In genomic region chr3:84283524-84283923, GRCm38 (mm10) we compare ENCODE assay signal across 14 mouse cellular contexts. TPM values are rescaled to one million over a fixed set of nuclear protein-coding genes. Genes with fewer than 3 reads are reported as not detected.
A peak's percentile ranks its signal among the peaks of the same experiment; 100 is the strongest.
DNase-seq lines count a peak whose midpoint lies in the region; ATAC-seq lines count a peak whose summit lies in the region.
"Had no signal": no experiment of that assay in that cellular context is flagged by ENCODE, and none has a peak within 500 bp of the region (broad histone marks: within the 10 kb centered on the region; RNA-seq: fewer than 3 reads in every experiment).

No protein-coding gene starts in this region.

- peak overlapping the region; percentile 31 to 62; a peak in 3 of 4 replicates for H3K27ac ChIP-seq in heart, embryonic 14.5 days (replicated peaks in 1 of 2; ENCODE audit: control insufficient read depth in 1 of 2, insufficient read depth in 1 of 2, low read depth in 2 of 2, low read length in 2 of 2)
- H3K27ac ChIP-seq in midbrain, embryonic 14.5 days (replicated peaks; ENCODE audit: low read depth, low read length) = no peak overlapping the region
- no peak overlapping the region for H3K27ac ChIP-seq in hindbrain, embryonic 16.5 days (ENCODE audit: low read depth, low read length)
- H3K27ac ChIP-seq: embryonic facial prominence, embryonic 13.5 days; forebrain, embryonic 13.5 days had no signal

- no peak for ATAC-seq in heart, embryonic 14.5 days (ENCODE audit: insufficient number of reproducible peaks, insufficient read depth, low FRiP score, low read depth)
- no peak for ATAC-seq in midbrain, embryonic 14.5 days (ENCODE audit: low FRiP score, low TSS enrichment)
- no peak for ATAC-seq in hindbrain, embryonic 16.5 days
- ATAC-seq: forebrain, embryonic 13.5 days had no signal

- no peaks in the 10 kb centered on the region for H3K27me3 ChIP-seq in heart, embryonic 14.5 days (ENCODE audit: control insufficient read depth, insufficient read depth, low read length)
- H3K27me3 ChIP-seq in midbrain, embryonic 14.5 days (ENCODE audit: control insufficient read depth, insufficient read depth, low read length) = no peaks in the 10 kb centered on the region
- no peaks in the 10 kb centered on the region for H3K27me3 ChIP-seq in hindbrain, embryonic 16.5 days (replicated peaks; ENCODE audit: control insufficient read depth, insufficient read depth, low read length)
- H3K27me3 ChIP-seq: embryonic facial prominence, embryonic 13.5 days; forebrain, embryonic 13.5 days had no signal

- H3K4me1 ChIP-seq in heart, embryonic 14.5 days (ENCODE audit: control insufficient read depth in 2 of 2, insufficient read depth in 2 of 2, low read length in 2 of 2) = peaks cover 23 to 33% of the 10 kb centered on the region in 2 experiments
- peaks cover 32% of the 10 kb centered on the region for H3K4me1 ChIP-seq in midbrain, embryonic 14.5 days (ENCODE audit: control insufficient read depth, insufficient read depth, low read length)
- peaks cover 15% of the 10 kb centered on the region for H3K4me1 ChIP-seq in hindbrain, embryonic 16.5 days (ENCODE audit: control insufficient read depth, insufficient read depth, low read depth, low read length)

- no peak overlapping the region for H3K4me3 ChIP-seq in heart, embryonic 14.5 days (ENCODE audit: control insufficient read depth in 1 of 2, insufficient read depth in 1 of 2, low read depth in 1 of 2, low read length in 2 of 2)
- no peak overlapping the region for H3K4me3 ChIP-seq in midbrain, embryonic 14.5 days (replicated peaks; ENCODE audit: low read depth, low read length)
- no peak overlapping the region for H3K4me3 ChIP-seq in hindbrain, embryonic 16.5 days (ENCODE audit: low read length)
- H3K4me3 ChIP-seq: embryonic facial prominence, embryonic 13.5 days; forebrain, embryonic 13.5 days had no signal

- intact Hi-C loops in heart, postnatal 10 days (cut with DNase I) = no loop called here

- H3K36me3 ChIP-seq in heart, embryonic 14.5 days (ENCODE audit: control insufficient read depth, insufficient read depth, low read length) = no peaks in the 10 kb centered on the region
- H3K36me3 ChIP-seq in midbrain, embryonic 14.5 days (ENCODE audit: control insufficient read depth, insufficient read depth, low read length) = no peaks in the 10 kb centered on the region
- no peaks in the 10 kb centered on the region for H3K36me3 ChIP-seq in hindbrain, embryonic 16.5 days (ENCODE audit: control insufficient read depth, insufficient read depth, low read length)
- H3K36me3 ChIP-seq: embryonic facial prominence, embryonic 13.5 days; G1E had no signal

- 28% methylated on average over 8 of the region's 8 CpGs for WGBS in heart, embryonic 14.5 days
- WGBS in midbrain, embryonic 14.5 days = 82% methylated on average over 8 of the region's 8 CpGs
- 75% methylated on average over 8 of the region's 8 CpGs for WGBS in hindbrain, embryonic 16.5 days

- no peaks in the 10 kb centered on the region for H3K9me3 ChIP-seq in heart, embryonic 14.5 days (ENCODE audit: control insufficient read depth, low read length)
- no peaks in the 10 kb centered on the region for H3K9me3 ChIP-seq in midbrain, embryonic 14.5 days (ENCODE audit: control insufficient read depth, low read length)
- H3K9me3 ChIP-seq in hindbrain, embryonic 16.5 days (ENCODE audit: control insufficient read depth, low read length) = no peaks in the 10 kb centered on the region
- H3K9me3 ChIP-seq: embryonic facial prominence, embryonic 13.5 days; forebrain, embryonic 13.5 days; G1E had no signal

- H3K4me2 ChIP-seq in heart, embryonic 14.5 days (ENCODE audit: low read length) = 0 out of 2 replicates have a peak overlapping the region, but pooled peaks have one; percentile 17
- no peak overlapping the region for H3K4me2 ChIP-seq in midbrain, embryonic 14.5 days (ENCODE audit: low read length)
- H3K4me2 ChIP-seq in hindbrain, embryonic 16.5 days (ENCODE audit: low read length) = no peak overlapping the region
- H3K4me2 ChIP-seq: embryonic facial prominence, embryonic 13.5 days; forebrain, embryonic 13.5 days had no signal

- H3K9ac ChIP-seq in heart, embryonic 14.5 days (ENCODE audit: low read length) = no peak overlapping the region
- no peak overlapping the region for H3K9ac ChIP-seq in midbrain, embryonic 14.5 days (replicated peaks; ENCODE audit: low read length)
- no peak overlapping the region for H3K9ac ChIP-seq in hindbrain, embryonic 16.5 days (ENCODE audit: low read depth, low read length)
- H3K9ac ChIP-seq: embryonic facial prominence, embryonic 13.5 days; forebrain, embryonic 13.5 days had no signal

- no peak for DNase-seq in heart, postnatal 10 days
- peak; percentile 86 for DNase-seq in kidney, adult 11 months
- peak; percentile 77 to 93 for DNase-seq in kidney, postnatal 36 days
- peak; percentile 44 for DNase-seq in lung, postnatal 10 days
- DNase-seq in midbrain, embryonic 14.5 days = no peak
- DNase-seq in spleen, postnatal 10 days (ENCODE audit: low spot score in 2 of 2) = no peak
- DNase-seq: cerebellum, adult 8-10 months; heart, postnatal 4 days; right cerebral cortex, postnatal 4 days had no signal

RNA-seq across cellular contexts. Expression of gene Trim2, which starts 23.2 kb away (rescaled TPM):
- polyA plus RNA-seq in heart, embryonic 14.5 days (2014; fragmentation: Nextera tagmentation; extraction: Ambion mirVana) = 8.5 and 9.3 TPM in 2 replicates
- 1 to 10 TPM; 9.1 to 9.9 TPM for total RNA-seq in heart, postnatal 10 days (2021)
- 144 and 154 TPM in 2 replicates for polyA plus RNA-seq in midbrain, embryonic 14.5 days (2014; fragmentation: Nextera tagmentation; extraction: Ambion mirVana)
- 151 and 154 TPM in 2 replicates for polyA plus RNA-seq in hindbrain, embryonic 16.5 days (2015; fragmentation: Nextera tagmentation; extraction: Ambion mirVana)
- polyA plus RNA-seq: G1E had no signal

Comparison
In these comparisons a context has a peak if more than half of its experiments do, and no peak if none do; other contexts are left out.
1. H3K27ac ChIP-seq: peak in heart, embryonic 14.5 days (2 of 2); none in midbrain, embryonic 14.5 days (single experiment) and hindbrain, embryonic 16.5 days (single experiment).
2. DNase-seq: peak in kidney, adult 11 months (single experiment), kidney, postnatal 36 days (2 of 2) and lung, postnatal 10 days (single experiment); none in heart, postnatal 10 days (0 of 2), midbrain, embryonic 14.5 days (single experiment) and spleen, postnatal 10 days (0 of 2).
3. RNA of gene Trim2, which starts 23.2 kb away (polyA plus RNA-seq): 144 to 154 TPM in midbrain, embryonic 14.5 days and 151 to 154 TPM in hindbrain, embryonic 16.5 days; 8.5 to 9.3 TPM in heart, embryonic 14.5 days; every median in the first group is over 10 times any median in the second.